Mouse (Mus musculus): ENCODE data around the gene Gm17949.
A peak's percentile ranks its signal among the peaks of the same experiment; 100 is the strongest.

Gm17949 gene

GRCm38 (mm10) chr17:57011236-57012141, at the start of gene Gm17949, which contains the start of gene Gtf2f1:
TSS of gene Gm17949 (plus strand) at chr17:57011469.
TSS of gene Gtf2f1 (minus strand) at chr17:57011288.
- peak; percentile 90 to 93 for DNase-seq (ENCODE audit: low spot score in 2 of 2)

DNA sequence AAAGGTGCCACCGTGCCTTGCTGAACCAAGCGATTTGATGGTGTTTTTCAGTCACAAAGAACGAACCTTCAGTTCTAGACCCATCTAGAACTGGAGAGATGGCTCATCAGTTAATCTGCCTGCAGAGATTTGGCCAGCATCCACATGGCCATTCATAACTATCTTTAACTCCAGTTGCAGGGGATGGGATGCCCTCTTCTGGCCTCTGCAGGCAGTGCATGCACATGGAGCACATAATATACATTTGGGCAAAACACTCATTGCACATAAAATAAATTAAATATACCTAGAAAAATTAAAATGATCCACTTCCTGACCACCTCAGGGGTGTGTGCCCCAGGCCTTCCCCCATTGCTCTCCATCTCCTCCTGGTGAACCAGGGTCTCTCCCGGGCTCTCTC, 49.4 kb upstream of the Gm17949 start:
- no peak for DNase-seq (ENCODE audit: low spot score in 2 of 2)

DNA sequence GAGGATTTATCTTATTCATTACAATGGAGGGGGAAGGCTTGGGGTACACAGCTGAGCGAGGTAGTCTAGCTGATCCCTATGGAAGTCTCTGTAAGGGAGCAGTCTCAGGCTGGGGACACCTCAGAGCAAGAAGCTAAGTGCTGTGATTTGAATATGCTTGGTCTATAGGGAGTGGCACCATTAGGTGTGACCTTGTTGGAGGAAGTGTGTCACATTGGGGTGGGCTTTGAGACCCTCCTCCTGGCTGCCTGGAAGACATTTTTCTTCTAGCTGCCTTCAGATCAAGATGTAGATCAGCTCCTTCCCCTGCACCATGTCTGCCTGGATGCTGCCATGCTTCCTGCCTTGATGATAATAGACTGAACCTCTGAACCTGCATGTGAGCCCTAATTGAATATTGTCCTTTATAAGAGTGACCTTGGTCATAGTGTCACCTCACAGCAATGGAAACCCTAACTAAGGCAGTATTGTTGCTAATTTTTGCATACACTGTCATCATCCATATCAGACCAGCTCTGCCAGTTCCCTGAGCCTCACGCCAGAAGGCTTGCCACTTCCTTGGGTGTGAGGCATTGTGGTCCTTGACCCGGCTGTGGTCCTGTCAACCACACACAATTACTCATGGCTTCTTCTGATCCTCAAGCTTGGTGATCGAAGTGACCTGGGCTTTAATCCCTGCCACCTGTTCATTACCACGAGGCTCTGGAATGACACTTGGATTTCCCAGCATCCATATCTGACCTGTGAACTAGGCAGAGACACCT, 48.4 kb upstream of the Gm17949 start:
- DNase-seq (ENCODE audit: low spot score in 2 of 2): no peak

GRCm38 (mm10) chr17:56963646-56964045, 47.6 kb upstream of the Gm17949 start:
- no peak for DNase-seq (ENCODE audit: low spot score in 2 of 2)

DNA sequence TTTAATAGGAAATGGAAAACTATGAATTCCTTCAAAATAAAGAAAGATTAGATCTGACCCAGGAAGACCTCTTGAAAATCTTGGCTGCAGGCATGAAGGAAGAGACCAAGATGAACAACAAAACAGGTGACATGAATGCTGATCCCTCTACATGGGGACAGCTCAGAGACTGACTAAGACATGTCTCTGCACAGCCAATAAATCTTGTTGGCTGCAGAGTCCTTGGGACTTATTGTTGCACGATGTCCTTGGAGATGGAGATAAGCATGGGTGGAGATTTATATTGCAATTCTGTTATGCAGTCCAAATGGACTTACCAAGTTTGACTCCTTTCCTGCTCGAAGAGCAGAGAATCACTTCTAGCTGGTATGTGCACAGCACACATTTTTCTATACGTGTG, 41.9 kb upstream of the Gm17949 start:
- DNase-seq (ENCODE audit: low spot score in 2 of 2): no peak

- DNase-seq (ENCODE audit: low spot score in 2 of 2): no peak
Measured at GRCm38 (mm10) chr17:56970081-56970480, 41.2 kb upstream of the Gm17949 start.

- DNase-seq (ENCODE audit: low spot score in 2 of 2): no peak
Measured at GRCm38 (mm10) chr17:56973956-56974707, 37.1 kb upstream of the Gm17949 start.

- DNase-seq (ENCODE audit: low spot score in 2 of 2): no peak
Measured at GRCm38 (mm10) chr17:56974708-56975240, 36.5 kb upstream of the Gm17949 start.

DNA sequence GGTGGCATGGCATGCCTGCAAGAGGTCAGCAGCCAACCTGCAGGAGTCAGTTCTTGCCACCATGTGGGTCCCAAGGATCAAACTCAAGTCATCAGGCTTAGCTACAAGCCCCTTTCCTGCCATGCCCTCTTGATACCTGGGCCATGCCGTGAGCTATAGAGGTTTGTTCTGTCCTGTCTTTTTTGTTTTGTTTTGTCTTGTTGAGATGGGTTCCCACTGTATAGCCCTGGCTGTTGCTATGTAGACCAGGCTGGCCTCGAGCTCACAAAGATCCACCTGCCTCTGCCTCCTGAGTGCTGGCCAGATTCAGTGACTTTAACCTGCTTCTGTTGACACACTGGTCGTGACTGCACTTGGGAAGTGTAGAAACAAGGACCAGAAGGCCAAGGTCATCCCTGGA, 35.9 kb upstream of the Gm17949 start:
- DNase-seq (ENCODE audit: low spot score in 2 of 2): no peak

GRCm38 (mm10) chr17:56976531-56977390, 34.5 kb upstream of the Gm17949 start:
- no peak for DNase-seq (ENCODE audit: low spot score in 2 of 2)

- no peak for DNase-seq (ENCODE audit: low spot score in 2 of 2)
Measured at GRCm38 (mm10) chr17:56979524-56979923, 31.7 kb upstream of the Gm17949 start.

DNA sequence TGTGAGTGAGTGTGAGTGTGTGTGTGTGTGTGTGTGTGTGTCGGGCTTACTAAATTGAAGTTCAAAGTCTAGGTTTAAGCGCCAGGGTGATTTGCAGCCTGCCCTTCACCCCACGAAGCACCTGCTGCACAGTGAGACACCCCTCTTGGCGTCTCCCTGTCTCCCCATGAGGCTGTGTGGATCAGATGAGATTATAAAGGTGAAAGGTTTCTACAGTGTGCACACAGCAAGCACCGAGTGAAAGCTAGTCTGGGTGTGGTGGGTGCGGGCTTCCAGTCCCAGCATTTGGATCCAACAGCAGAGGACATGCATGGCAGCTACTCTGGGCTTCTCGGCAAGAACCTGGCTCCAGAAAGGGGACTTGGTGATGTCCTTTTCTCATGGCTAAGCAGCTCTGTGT, 30.2 kb upstream of the Gm17949 start:
- no peak for DNase-seq (ENCODE audit: low spot score in 2 of 2)

DNA sequence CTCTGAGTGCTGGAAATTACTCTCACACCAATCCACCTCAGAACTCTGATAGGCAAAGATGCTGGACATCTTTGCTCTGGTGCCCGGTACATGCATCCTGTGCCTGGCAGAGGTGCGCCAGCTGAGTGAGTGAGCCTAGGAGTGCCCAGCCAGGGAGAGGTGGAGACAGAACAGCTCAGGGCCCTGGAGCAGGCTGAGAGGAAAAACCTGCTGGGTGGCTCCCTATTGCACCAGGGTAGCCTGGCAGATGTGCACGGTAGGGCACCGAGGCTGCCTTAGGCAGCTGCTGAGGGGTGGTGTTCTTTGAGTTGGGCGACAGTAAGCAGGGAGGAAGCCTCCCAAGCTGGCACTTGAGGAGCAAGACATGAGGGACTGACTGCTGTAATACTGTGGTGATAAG, 29.3 kb upstream of the Gm17949 start, which contains the start of gene Acer1:
Acer1 (minus strand) TSS at position 114 of the 400 bp plus-strand sequence.
- no peak for DNase-seq (ENCODE audit: low spot score in 2 of 2)

DNA sequence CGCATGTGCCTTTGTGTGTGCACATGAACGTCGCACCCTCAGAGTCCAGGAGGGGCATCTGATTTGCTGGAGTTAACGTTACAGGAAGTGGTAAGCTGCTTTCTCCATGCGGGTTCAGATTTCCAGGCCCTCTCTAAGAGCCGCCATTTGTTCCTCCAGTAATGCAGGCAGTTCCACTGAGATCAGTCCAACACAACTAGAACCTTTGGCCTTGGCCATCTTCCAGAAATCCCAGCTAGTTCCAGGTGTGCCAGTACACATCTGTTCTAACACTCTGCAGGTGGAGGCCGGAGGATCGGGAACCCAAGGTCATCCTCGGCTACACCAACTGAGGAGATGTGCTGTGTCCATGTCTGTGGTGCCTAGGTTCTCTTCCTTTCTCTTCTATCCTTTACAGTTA, 26.4 kb upstream of the Gm17949 start:
- no peak for DNase-seq (ENCODE audit: low spot score in 2 of 2)

DNA sequence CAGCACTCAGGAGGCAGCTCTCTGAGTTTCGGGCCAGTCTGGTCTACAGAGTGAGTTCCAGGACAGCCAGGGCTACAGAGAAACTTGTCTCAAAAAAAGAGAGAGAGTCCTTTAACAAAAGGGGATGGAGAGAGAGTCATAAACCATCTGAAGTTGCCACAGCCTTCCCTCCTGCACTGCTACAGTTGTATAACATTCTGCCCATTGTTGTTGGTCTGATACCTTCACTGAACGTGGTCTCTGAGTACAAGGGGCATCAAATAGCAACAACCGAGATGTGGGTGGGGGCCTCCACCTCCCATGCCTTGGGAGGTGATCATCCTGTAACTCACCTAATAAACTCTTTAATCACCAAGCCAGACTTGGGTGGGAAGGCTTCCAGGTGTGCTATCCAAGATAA, 25.6 kb upstream of the Gm17949 start:
- DNase-seq (ENCODE audit: low spot score in 2 of 2): no peak

GRCm38 (mm10) chr17:56986105-56986805, 25.0 kb upstream of the Gm17949 start:
- DNase-seq (ENCODE audit: low spot score in 2 of 2): no peak

- no peak for DNase-seq (ENCODE audit: low spot score in 2 of 2)
Measured at GRCm38 (mm10) chr17:56988441-56988840, 22.8 kb upstream of the Gm17949 start.

GRCm38 (mm10) chr17:56988921-56989430, 22.3 kb upstream of the Gm17949 start:
- DNase-seq (ENCODE audit: low spot score in 2 of 2): no peak

GRCm38 (mm10) chr17:56989467-56990114, 21.7 kb upstream of the Gm17949 start:
- DNase-seq (ENCODE audit: low spot score in 2 of 2): peak in 1 of 2 experiments; percentile 51

Data from thymus, postnatal 10 days (tissue).